Mouse (Mus musculus): ENCODE results near the gene Trappc1. TPM values are rescaled to one million over a fixed set of nuclear protein-coding genes. Genes with fewer than 3 reads are reported as not detected.

The Trappc1 gene
- polyA plus RNA-seq, 1 experiment: 62.5 TPM

GRCm38 (mm10) chr11:69321580-69321979 is 2.2 kb upstream of the Trappc1 start:
- Histone ChIP-seq H3K36me3 (ENCODE audit: control insufficient read depth, insufficient read depth, low read length) (0 out of 2 replicates have a peak, but pooled peaks cover 5% of the 10 kb centered on the region), H3K27me3 (ENCODE audit: control insufficient read depth, insufficient read depth, low read length) (no peaks in the 10 kb centered on the region), H3K4me1 (replicated peaks; ENCODE audit: control insufficient read depth, insufficient read depth, low read length) (peaks cover 35% of the 10 kb centered on the region), H3K27ac (ENCODE audit: control insufficient read depth, insufficient read depth, low read length) (no peak overlapping the region), H3K4me3 (ENCODE audit: control insufficient read depth, insufficient read depth, low read length) (no peak overlapping the region)
- 93% methylated on average over 6 of the region's 6 CpGs for WGBS
- TF ChIP-seq POLR2A (IDR thresholded peaks at IDR 0.05; ENCODE audit: control insufficient read depth, extremely low read depth, insufficient read depth, low read length, poor library complexity): no peak
- no peak for DNase-seq

GRCm38 (mm10) chr11:69322010-69322409 is 1.8 kb upstream of the Trappc1 start:
- TF ChIP-seq CTCF (IDR thresholded peaks at IDR 0.05; ENCODE audit: borderline replicate concordance, control insufficient read depth, extremely low read depth, insufficient read depth, low read length, poor library complexity) (no peak), POLR2A (IDR thresholded peaks at IDR 0.05; ENCODE audit: control insufficient read depth, extremely low read depth, insufficient read depth, low read length, poor library complexity) (no peak)
- Histone ChIP-seq H3K4me1 (replicated peaks; ENCODE audit: control insufficient read depth, insufficient read depth, low read length) (peaks cover 39% of the 10 kb centered on the region), H3K27ac (ENCODE audit: control insufficient read depth, insufficient read depth, low read length) (no peak overlapping the region), H3K36me3 (ENCODE audit: control insufficient read depth, insufficient read depth, low read length) (0 out of 2 replicates have a peak, but pooled peaks cover 5% of the 10 kb centered on the region), H3K27me3 (ENCODE audit: control insufficient read depth, insufficient read depth, low read length) (no peaks in the 10 kb centered on the region), H3K4me3 (ENCODE audit: control insufficient read depth, insufficient read depth, low read length) (no peak overlapping the region)
- 15% methylated on average over 6 of the region's 6 CpGs for WGBS
- no peak for DNase-seq

- peak overlapping the region; percentile 85 for H3K27ac ChIP-seq (ENCODE audit: control insufficient read depth, insufficient read depth, low read length)
- DNase-seq: no peak
- TF ChIP-seq POLR2A (IDR thresholded peaks at IDR 0.05; ENCODE audit: control insufficient read depth, extremely low read depth, insufficient read depth, low read length, poor library complexity) (no peak), CTCF (IDR thresholded peaks at IDR 0.05; ENCODE audit: borderline replicate concordance, control insufficient read depth, extremely low read depth, insufficient read depth, low read length, poor library complexity) (no peak)
- 0 out of 2 replicates have a peak, but pooled peaks cover 5% of the 10 kb centered on the region for H3K36me3 ChIP-seq (ENCODE audit: control insufficient read depth, insufficient read depth, low read length)
- peak overlapping the region; percentile 78 for H3K4me3 ChIP-seq (ENCODE audit: control insufficient read depth, insufficient read depth, low read length)
- H3K27me3 ChIP-seq (ENCODE audit: control insufficient read depth, insufficient read depth, low read length): no peaks in the 10 kb centered on the region
- WGBS: 9% methylated on average over 18 of the region's 18 CpGs
- H3K4me1 ChIP-seq (replicated peaks; ENCODE audit: control insufficient read depth, insufficient read depth, low read length): peaks cover 41% of the 10 kb centered on the region
Measured at GRCm38 (mm10) chr11:69322693-69323471, 898 bp upstream of the Trappc1 start.

GRCm38 (mm10) chr11:69324749-69325148 is 969 bp downstream of the Trappc1 start:
- H3K4me1 ChIP-seq (replicated peaks; ENCODE audit: control insufficient read depth, insufficient read depth, low read length): peaks cover 39% of the 10 kb centered on the region
- no peaks in the 10 kb centered on the region for H3K36me3 ChIP-seq (ENCODE audit: control insufficient read depth, insufficient read depth, low read length)
- WGBS: 94% methylated on average over 6 of the region's 6 CpGs
- no peaks in the 10 kb centered on the region for H3K27me3 ChIP-seq (ENCODE audit: control insufficient read depth, insufficient read depth, low read length)
- TF ChIP-seq POLR2A (IDR thresholded peaks at IDR 0.05; ENCODE audit: control insufficient read depth, extremely low read depth, insufficient read depth, low read length, poor library complexity) (no peak), CTCF (IDR thresholded peaks at IDR 0.05; ENCODE audit: borderline replicate concordance, control insufficient read depth, extremely low read depth, insufficient read depth, low read length, poor library complexity) (no peak)
- H3K4me3 ChIP-seq (ENCODE audit: control insufficient read depth, insufficient read depth, low read length): no peak overlapping the region
- DNase-seq: no peak
- no peak overlapping the region for H3K27ac ChIP-seq (ENCODE audit: control insufficient read depth, insufficient read depth, low read length)

GRCm38 (mm10) chr11:69325628-69326407 is 2.0 kb downstream of the Trappc1 start, which contains the start of gene Kcnab3:
Gene Kcnab3 (plus strand): TSS chr11:69326258.
- peak; percentile 86 for DNase-seq
- Histone ChIP-seq H3K4me1 (replicated peaks; ENCODE audit: control insufficient read depth, insufficient read depth, low read length) (peaks cover 38% of the 10 kb centered on the region), H3K36me3 (ENCODE audit: control insufficient read depth, insufficient read depth, low read length) (no peaks in the 10 kb centered on the region), H3K27ac (ENCODE audit: control insufficient read depth, insufficient read depth, low read length) (peak within 1 kb of the TSS; percentile 53), H3K27me3 (ENCODE audit: control insufficient read depth, insufficient read depth, low read length) (no peaks in the 10 kb centered on the region), H3K4me3 (ENCODE audit: control insufficient read depth, insufficient read depth, low read length) (peak within 1 kb of the TSS; percentile 56)
- TF ChIP-seq CTCF (IDR thresholded peaks at IDR 0.05; ENCODE audit: borderline replicate concordance, control insufficient read depth, extremely low read depth, insufficient read depth, low read length, poor library complexity): no peak
- 0 out of 2 replicates have a peak, but pooled peaks have one; percentile 24 for TF ChIP-seq POLR2A (IDR thresholded peaks at IDR 0.05; ENCODE audit: control insufficient read depth, extremely low read depth, insufficient read depth, low read length, poor library complexity)
- WGBS: 9% methylated on average over 26 of the region's 26 CpGs

GRCm38 (mm10) chr11:69326408-69327156 is 2.8 kb downstream of the Trappc1 start:
- H3K27ac ChIP-seq (ENCODE audit: control insufficient read depth, insufficient read depth, low read length): no peak overlapping the region
- DNase-seq: no peak
- H3K4me3 ChIP-seq (ENCODE audit: control insufficient read depth, insufficient read depth, low read length): peak overlapping the region; percentile 56
- 3% methylated on average over 45 of the region's 45 CpGs for WGBS
- no peaks in the 10 kb centered on the region for H3K36me3 ChIP-seq (ENCODE audit: control insufficient read depth, insufficient read depth, low read length)
- TF ChIP-seq CTCF (IDR thresholded peaks at IDR 0.05; ENCODE audit: borderline replicate concordance, control insufficient read depth, extremely low read depth, insufficient read depth, low read length, poor library complexity) (no peak), POLR2A (IDR thresholded peaks at IDR 0.05; ENCODE audit: control insufficient read depth, extremely low read depth, insufficient read depth, low read length, poor library complexity) (no peak)
- H3K4me1 ChIP-seq (replicated peaks; ENCODE audit: control insufficient read depth, insufficient read depth, low read length): peaks cover 41% of the 10 kb centered on the region
- H3K27me3 ChIP-seq (ENCODE audit: control insufficient read depth, insufficient read depth, low read length): no peaks in the 10 kb centered on the region
